Mouse (Mus musculus) liver, adult 2 months (tissue): ENCODE results near the gene Gm12166. TPM values are rescaled to one million over a fixed set of nuclear protein-coding genes. Genes with fewer than 3 reads are reported as not detected.

Experiments
- DNase-seq: peaks from one replicate; pipeline ENCODE4 v3.0.0-alpha.2; 2011; ENCODE audit warnings: low read depth, low spot score; ENCODE audit errors: extremely low read depth
- H3K27ac ChIP-seq: fragments of 200-500 bp; replicated peaks from 2 replicates; pipeline ENCODE4 v1.5.1; 2012; ENCODE audit warnings: low read depth, mild to moderate bottlenecking, control low read depth, inconsistent platforms, low read length; ENCODE audit not compliant: insufficient read depth
- H3K27me3 ChIP-seq: fragments of 200-500 bp; 2 replicates; pipeline ENCODE4 v1.6.1; 2012; ENCODE audit warnings: mild to moderate bottlenecking, moderate library complexity, low read length, inconsistent platforms; ENCODE audit not compliant: control insufficient read depth, insufficient read depth
- H3K36me3 ChIP-seq: fragments of 200-500 bp; 2 replicates; pipeline ENCODE4 v1.6.1; 2012; ENCODE audit warnings: low read length, inconsistent platforms; ENCODE audit not compliant: control insufficient read depth, insufficient read depth
- H3K4me1 ChIP-seq: fragments of 200-500 bp; 2 replicates; pipeline ENCODE4 v1.6.1; 2011; ENCODE audit warnings: low read length; ENCODE audit not compliant: control insufficient read depth, insufficient read depth
- H3K4me3 ChIP-seq: fragments of 200-500 bp; 2 replicates; pipeline ENCODE4 v1.5.1; 2011; ENCODE audit warnings: low read depth, mild to moderate bottlenecking, control low read depth, low read length, moderate library complexity; ENCODE audit not compliant: insufficient read depth
- H3K79me2 ChIP-seq: fragments of 200-500 bp; 2 replicates; pipeline ENCODE4 v1.6.1; 2012; ENCODE audit warnings: inconsistent platforms, mild to moderate bottlenecking, low read length, moderate library complexity; ENCODE audit not compliant: control insufficient read depth, insufficient read depth
- H3K9ac ChIP-seq: fragments of 200-500 bp; 2 replicates; pipeline ENCODE4 v1.6.1; 2012; ENCODE audit warnings: low read depth, mild to moderate bottlenecking, control low read depth, inconsistent platforms, low read length
- CTCF ChIP-seq: fragments of 200-500 bp; IDR thresholded peaks from 2 replicates; pipeline ENCODE4 v1.5.1; 2011; ENCODE audit warnings: low read depth, low read length, control low read depth
- POLR2A ChIP-seq: fragments of 200-500 bp; IDR thresholded peaks from 2 replicates; pipeline ENCODE4 v1.6.1; 2011; ENCODE audit warnings: low read length, control low read depth; ENCODE audit not compliant: insufficient read depth; ENCODE audit errors: extremely low read depth
- WGBS: fragments of 180-500 bp; shearing (Covaris S2); methylation state at CpG from one replicate; pipeline ENCODE4 v1.1.7; 2018; 5-methylcytosine and 5-hydroxymethylcytosine counted together
- polyA plus RNA-seq: library from polyadenylated mRNA; depleted of rRNA; stranded (reverse); fragments of >200 nt; gene quantifications from 2 replicates; pipeline ENCODE4 v1.2.3, GENCODE M21; 2012
- total RNA-seq: library from RNA; depleted of rRNA; stranded (reverse); fragments of >200 nt; gene quantifications from 2 replicates; pipeline ENCODE4 v1.2.3, GENCODE M21; 2014

Gene Gm12166
- total and polyA plus RNA-seq, 2 experiments, result 2.3 to 6.2 TPM

DNA sequence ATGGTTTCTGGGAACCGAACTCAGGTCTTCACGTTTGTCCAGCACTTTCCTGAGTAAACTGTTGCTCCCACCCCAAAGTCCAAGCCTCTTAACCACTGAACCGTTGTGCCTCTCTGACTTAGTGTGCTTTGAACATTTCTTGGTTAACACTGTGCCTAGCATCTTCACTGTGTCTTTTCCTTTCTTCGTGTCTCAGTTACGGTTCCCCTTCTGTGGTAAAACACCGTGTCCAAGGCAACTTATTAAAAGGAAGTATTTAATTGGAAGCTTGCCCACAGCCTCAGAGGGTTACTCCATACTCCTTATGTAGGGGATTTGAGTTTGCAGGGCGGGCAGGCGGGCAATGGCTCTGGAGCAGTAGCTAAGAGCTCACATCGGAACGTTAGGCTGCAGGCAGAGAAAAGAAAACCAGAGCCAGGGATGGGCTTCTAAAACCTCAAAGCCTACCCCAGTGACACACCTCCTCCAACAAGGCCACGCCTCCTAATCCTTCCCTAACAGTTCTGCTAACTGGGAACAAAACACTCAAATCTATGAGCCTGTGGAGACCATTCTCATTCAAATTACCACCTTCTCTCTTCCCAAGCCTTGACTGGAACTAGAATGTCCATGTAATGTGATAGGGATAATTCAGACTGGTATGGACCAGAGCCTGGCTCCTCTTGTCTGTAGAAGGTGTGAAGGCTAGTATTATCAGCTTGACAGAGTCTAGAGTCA, 24.5 kb upstream of the Gm12166 start:
- H3K79me2 ChIP-seq, result no peaks in the 10 kb centered on the region
- no peak overlapping the region for H3K4me3 ChIP-seq
- no peaks in the 10 kb centered on the region for H3K36me3 ChIP-seq
- WGBS, result 82% methylated on average over 11 of the region's 11 CpGs
- H3K27me3 ChIP-seq, result no peaks in the 10 kb centered on the region
- peaks cover 17% of the 10 kb centered on the region for H3K4me1 ChIP-seq
- TF ChIP-seq POLR2A (no peak), CTCF (no peak)
- H3K9ac ChIP-seq, result no peak overlapping the region
- no peak overlapping the region for H3K27ac ChIP-seq
- peak; percentile 33 for DNase-seq

GRCm38 (mm10) chr11:46075507-46075906, 23.4 kb upstream of the Gm12166 start:
- Histone ChIP-seq H3K27me3 (no peaks in the 10 kb centered on the region), H3K36me3 (no peaks in the 10 kb centered on the region), H3K9ac (no peak overlapping the region), H3K4me3 (no peak overlapping the region), H3K27ac (no peak overlapping the region), H3K79me2 (no peaks in the 10 kb centered on the region), H3K4me1 (peaks cover 17% of the 10 kb centered on the region)
- TF ChIP-seq CTCF (no peak), POLR2A (no peak)
- 77% methylated on average over 3 of the region's 3 CpGs for WGBS
- DNase-seq, result no peak

- H3K36me3 ChIP-seq, result no peaks in the 10 kb centered on the region
- no peaks in the 10 kb centered on the region for H3K27me3 ChIP-seq
- TF ChIP-seq CTCF (no peak), POLR2A (no peak)
- no peaks in the 10 kb centered on the region for H3K79me2 ChIP-seq
- DNase-seq, result no peak
- H3K9ac ChIP-seq, result no peak overlapping the region
- H3K4me3 ChIP-seq, result no peak overlapping the region
- WGBS, result 94% methylated on average over 16 of the region's 17 CpGs
- peaks cover 17% of the 10 kb centered on the region for H3K4me1 ChIP-seq
- H3K27ac ChIP-seq, result no peak overlapping the region
Observed at GRCm38 (mm10) chr11:46073850-46074688, 21.9 kb upstream of the Gm12166 start.

- Histone ChIP-seq H3K27ac (no peak overlapping the region), H3K79me2 (no peaks in the 10 kb centered on the region), H3K36me3 (no peaks in the 10 kb centered on the region), H3K9ac (no peak overlapping the region), H3K4me1 (peaks cover 17% of the 10 kb centered on the region), H3K4me3 (no peak overlapping the region), H3K27me3 (no peaks in the 10 kb centered on the region)
- WGBS, result 69% methylated on average over 15 of the region's 15 CpGs
- TF ChIP-seq CTCF, result no peak
- TF ChIP-seq POLR2A, result no peak
- no peak for DNase-seq
Observed at GRCm38 (mm10) chr11:46073061-46073849, 21.1 kb upstream of the Gm12166 start.

GRCm38 (mm10) chr11:46072466-46073060, 20.4 kb upstream of the Gm12166 start:
- WGBS, result 19% methylated on average over 8 of the region's 8 CpGs
- H3K36me3 ChIP-seq, result no peaks in the 10 kb centered on the region
- H3K4me3 ChIP-seq, result no peak overlapping the region
- H3K79me2 ChIP-seq, result no peaks in the 10 kb centered on the region
- H3K4me1 ChIP-seq, result peaks cover 17% of the 10 kb centered on the region
- no peaks in the 10 kb centered on the region for H3K27me3 ChIP-seq
- peak; percentile 93 for DNase-seq
- no peak overlapping the region for H3K9ac ChIP-seq
- TF ChIP-seq CTCF (no peak), POLR2A (no peak)
- H3K27ac ChIP-seq, result no peak overlapping the region
